Mouse (Mus musculus) granulocyte monocyte progenitor cell, adult 5-6 weeks (primary cell): ENCODE data around the gene Pkp4. TPM values are rescaled to one million over a fixed set of nuclear protein-coding genes. Genes with fewer than 3 reads are reported as not detected.

Source experiments
- ATAC-seq: replicated peaks from 2 replicates; pipeline ENCODE4 v1.8.0; 2016; ENCODE audit warnings: mild to moderate bottlenecking, moderate TSS enrichment, inconsistent platforms; ENCODE audit not compliant: poor library complexity, severe bottlenecking
- total RNA-seq, 2 experiments: library from RNA; stranded (forward) in 1 of 2; stranded (reverse) in 1 of 2; fragments of 200-712, 200-1000 nt in 1 of 2; fragments of >200 nt in 1 of 2; fragmentation: Nextera tagmentation in 1 of 2; gene quantifications; 2 replicates each; pipeline ENCODE4 v1.2.3; 2014 to 2017

Pkp4 gene
- total RNA-seq, 2 experiments from 2014 or later: 17.5 to 19.4 TPM

DNA sequence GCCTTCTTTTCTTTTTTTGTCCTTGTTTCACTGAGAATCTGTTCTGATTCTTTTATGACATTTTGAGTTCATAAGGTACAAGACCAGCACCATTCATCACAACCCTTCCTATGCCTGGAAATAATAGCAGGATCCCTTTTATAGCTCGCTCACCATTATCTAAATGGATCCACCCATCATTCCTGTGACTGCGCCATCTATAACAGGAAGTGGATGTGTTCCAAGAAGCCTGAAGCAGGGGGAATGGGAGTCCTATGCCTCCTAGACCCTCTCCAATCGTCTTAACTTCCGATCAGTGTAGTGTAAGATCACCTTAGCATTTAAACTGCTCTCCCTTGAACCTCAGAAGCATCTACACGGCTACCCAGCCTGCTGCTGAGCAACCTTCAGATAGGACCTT, 50.4 kb downstream of the Pkp4 start:
- no peak for ATAC-seq

GRCm38 (mm10) chr2:59212430-59212829, 51.8 kb downstream of the Pkp4 start:
- no peak for ATAC-seq

GRCm38 (mm10) chr2:59212846-59213245, 52.2 kb downstream of the Pkp4 start:
- ATAC-seq: no peak

- ATAC-seq: no peak
Observed at GRCm38 (mm10) chr2:59217931-59218330, 57.3 kb downstream of the Pkp4 start.

GRCm38 (mm10) chr2:59219997-59220789, 59.5 kb downstream of the Pkp4 start:
- ATAC-seq: peak; percentile 30; the same call in 1 of the 2 replicates

GRCm38 (mm10) chr2:59226383-59226782, 65.7 kb downstream of the Pkp4 start:
- ATAC-seq: no peak

DNA sequence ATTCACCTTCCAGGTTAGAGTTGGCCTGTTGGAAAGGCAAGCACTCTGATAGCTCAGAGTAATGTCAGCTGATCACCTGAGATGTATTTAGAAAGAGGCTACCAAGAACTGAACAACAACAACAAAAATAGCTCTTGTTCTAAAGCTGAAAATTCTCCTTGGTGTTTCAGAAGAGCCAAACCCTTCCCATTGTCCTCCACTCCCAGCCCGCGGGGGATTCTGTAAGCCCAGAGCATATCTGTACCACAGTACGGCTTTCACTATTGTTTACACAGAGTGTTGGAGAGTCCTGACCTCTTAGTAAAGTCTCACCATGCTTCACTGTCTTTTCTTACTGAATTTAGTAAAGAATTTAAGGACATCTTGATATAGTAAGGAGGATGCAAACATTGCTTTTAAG, 66.4 kb downstream of the Pkp4 start:
- no peak for ATAC-seq

- ATAC-seq: no peak
Observed at GRCm38 (mm10) chr2:59227508-59228263, 67.0 kb downstream of the Pkp4 start.

GRCm38 (mm10) chr2:59229250-59229895, 68.7 kb downstream of the Pkp4 start:
- no peak for ATAC-seq

DNA sequence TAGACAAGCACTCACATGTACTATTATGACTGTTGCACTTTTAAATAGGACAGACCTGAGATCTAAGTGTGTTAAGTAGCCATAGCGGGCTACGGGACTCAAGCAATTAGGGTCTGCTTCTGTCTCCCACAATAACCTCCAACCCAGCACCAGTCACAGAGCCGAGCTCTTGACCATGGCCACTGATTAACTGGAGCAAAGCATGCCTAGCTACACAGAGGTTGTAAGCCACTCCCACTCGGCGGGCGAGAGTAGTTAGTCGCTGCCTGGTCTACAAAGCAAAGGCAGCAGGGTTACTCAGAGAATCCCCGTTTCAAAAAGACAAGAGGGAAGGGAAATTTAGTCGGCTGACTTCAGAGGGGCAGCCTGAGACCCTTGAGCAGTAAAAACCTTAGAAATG, 70.0 kb downstream of the Pkp4 start:
- no peak for ATAC-seq

DNA sequence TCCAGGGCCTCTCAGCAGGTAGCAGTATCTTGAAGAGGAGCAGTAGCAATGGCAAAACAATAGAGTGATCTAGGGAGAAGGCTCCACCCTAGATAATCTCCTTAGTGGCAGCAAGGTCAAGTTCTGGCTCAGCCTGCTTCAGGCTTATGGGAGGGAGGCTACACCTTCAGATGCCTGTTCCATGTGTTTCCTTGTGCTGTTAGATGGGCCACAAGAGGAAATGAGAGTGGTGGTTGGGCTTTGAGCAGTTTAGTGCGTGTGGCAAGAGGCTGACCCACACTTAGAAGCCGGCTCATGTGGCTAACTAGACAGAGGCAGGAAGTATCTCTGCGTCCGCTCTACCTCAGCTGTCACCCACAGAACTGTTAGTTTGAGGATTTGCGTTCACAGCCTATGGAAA, 70.9 kb downstream of the Pkp4 start:
- ATAC-seq: peak; percentile 99

- ATAC-seq: no peak
Observed at GRCm38 (mm10) chr2:59233294-59233923, 72.8 kb downstream of the Pkp4 start.

DNA sequence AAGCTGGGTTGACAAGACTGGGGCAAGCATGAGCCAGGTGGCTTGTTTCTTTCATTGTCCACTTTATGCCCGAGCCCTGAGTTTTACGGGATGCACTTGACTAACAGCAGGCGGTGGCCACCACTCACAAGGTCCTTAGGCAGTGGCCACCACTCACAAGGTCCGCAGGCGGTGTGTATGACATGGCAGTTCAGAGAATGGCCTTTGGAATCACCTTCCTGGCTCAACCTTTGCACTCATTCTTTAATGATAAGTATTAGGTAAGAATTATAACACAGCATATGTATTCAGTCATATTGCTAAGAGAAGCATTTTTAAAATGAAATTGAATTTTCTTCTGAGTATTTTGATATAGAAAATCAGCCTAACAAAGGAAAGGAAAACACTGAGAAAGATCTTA, 73.3 kb downstream of the Pkp4 start:
- ATAC-seq: no peak

DNA sequence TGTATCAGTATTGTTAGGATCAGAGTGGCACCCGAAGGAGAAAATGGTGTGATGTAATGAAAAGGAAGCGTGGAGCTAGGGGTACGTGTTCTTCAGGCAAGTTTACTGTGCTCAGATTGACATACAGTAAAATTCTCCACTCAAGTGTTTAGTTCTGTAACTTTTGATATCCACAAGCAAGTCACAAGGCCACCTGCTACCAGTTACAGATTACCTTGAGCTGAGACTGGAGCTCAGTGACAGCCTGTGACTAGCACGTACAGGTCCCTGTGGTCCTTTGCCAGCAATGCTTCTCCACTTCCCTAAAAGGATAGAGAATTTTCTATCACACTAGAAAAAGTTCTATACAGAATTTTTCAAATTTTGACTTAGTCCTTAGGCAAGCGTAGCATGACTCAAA, 73.9 kb downstream of the Pkp4 start:
- ATAC-seq: no peak

DNA sequence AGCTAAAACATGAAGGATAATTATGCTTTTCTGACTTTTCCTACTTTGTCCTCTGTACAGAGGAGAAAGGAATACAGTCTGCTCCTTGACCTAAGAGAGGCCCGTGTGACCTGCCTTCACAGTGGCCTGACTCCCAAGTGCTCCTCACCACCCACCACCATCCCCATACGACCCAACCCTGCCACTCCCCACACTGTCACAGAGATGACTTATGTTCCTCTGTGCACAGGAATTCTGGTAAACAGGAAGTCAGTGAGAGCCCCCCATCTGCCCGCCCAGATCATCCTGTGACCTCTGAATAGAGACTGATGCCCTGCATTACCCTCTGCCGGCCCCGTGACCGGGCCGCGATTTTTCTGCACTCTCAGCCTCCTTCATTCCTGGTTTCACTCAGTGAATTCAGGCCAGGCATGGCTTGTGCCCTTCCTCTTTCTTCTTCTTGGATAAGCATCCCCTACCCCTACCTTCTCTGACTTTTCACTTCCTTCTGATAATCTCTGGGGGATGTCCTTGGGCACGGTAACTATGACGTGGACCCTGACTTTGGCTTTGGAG, 79.3 kb downstream of the Pkp4 start:
- ATAC-seq: no peak

DNA sequence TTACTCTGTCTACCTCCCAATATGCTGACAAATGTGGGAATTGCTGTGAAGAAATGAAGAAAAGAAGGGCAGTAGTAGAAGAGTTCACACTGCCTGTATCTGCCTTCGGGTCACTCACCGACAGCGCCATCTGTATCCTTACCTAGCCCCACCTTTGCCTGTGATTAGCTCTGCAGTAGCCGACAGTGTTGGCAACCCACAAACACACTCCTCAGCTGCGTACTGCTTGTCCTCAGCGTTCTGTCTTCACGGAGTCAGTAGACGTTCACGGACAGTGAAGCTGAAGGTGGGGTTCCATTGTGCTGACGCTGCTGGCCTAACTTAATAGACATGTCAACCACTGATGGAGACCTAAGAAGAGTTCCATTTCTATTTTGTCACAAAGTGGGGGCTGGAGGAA, 81.5 kb downstream of the Pkp4 start:
- ATAC-seq: no peak

DNA sequence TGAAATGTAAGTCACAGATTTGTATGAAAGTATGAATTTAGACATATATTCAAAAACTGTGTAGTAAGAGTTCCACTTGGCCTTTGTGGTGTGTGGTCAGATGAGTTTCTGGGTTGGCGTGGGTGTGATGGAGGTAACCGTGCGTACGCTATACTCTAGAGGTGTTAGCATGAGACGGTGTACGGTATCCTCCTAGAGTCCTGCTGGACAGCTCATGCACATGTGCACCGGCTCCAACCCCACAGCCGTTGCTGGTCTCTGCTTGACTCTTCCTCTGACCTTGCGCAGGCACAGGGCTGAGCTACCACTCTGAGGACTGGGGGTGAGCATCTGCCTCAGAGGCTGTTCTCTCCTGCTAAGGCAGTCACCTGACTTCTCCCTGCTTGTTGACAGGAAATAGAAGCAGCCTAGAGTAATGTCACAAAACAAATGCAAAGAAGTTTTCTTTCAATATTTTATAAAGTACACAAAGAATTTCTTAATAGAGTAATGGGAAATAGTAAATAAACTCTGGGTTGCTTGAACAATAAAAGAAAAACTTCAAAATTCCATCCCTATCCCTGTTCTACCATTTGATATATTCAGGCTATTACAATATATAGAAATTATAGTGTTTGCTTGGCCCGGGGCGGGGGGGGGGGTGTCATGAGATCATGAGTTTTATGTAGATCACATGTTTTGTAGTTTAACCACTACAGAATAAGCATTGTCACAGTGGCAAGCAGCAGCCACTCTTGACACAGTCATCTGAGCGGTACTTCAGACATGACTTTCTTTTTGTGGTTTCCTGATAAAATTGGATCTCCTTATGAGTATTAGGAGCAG, 83.8 kb downstream of the Pkp4 start:
- ATAC-seq: no peak; the same call in 1 of the 2 replicates

DNA sequence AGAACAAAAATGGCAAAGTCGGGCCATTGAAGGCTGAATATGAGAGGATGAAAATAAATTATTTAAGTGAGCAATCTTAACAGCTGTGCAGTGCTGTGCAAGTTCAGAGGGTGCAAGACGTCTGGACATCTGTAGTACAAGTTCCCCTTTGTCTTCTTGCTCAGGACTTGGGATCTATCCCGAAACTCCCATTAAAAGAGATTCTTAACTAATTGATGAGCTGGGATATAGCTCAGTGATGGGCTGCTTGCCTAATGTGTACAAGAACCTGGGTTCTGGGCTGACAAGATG, 84.4 kb downstream of the Pkp4 start:
- no peak for ATAC-seq

DNA sequence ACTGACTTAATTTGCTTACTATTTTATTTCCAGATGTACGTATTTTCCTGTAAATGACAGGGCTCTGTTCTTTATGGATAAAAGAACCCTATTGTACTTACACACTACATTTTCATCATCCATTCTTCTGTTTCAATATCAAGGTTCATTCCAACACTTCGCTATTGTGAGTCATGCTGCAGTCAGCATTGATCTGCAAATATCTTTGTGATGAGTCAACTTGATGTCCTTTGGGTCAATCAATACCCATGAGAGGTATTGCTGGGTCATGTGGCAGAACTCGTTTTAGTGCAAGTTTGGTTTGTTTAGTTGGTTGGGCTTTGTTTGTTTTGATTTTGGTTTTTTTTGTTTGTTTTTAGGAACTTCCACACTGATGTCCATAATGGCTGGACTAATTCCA, 88.2 kb downstream of the Pkp4 start:
- ATAC-seq: no peak

- ATAC-seq: no peak
Observed at GRCm38 (mm10) chr2:59252818-59253217, 92.2 kb downstream of the Pkp4 start.
